ENCODE assay signal across 24 mouse cellular contexts in genomic region chr9:14603475-14603874, GRCm38 (mm10). TPM values are rescaled to one million over a fixed set of nuclear protein-coding genes. Genes with fewer than 3 reads are reported as not detected.
DNase-seq lines count a peak whose midpoint lies in the region; TF ChIP-seq lines count a peak whose summit lies in the region.
"Had no signal": no experiment of that assay in that cellular context is flagged by ENCODE, and none has a peak within 500 bp of the region (broad histone marks: within the 10 kb centered on the region; RNA-seq: fewer than 3 reads in every experiment).

No protein-coding gene starts in this region.

- H3K27me3 ChIP-seq in E14TG2a.4 (ENCODE audit: insufficient read depth, low read length) = no peaks in the 10 kb centered on the region
- H3K27me3 ChIP-seq: hindbrain, embryonic 15.5 days; limb, embryonic 13.5 days; liver, embryonic 12.5 days; midbrain, embryonic 15.5 days; neural tube, embryonic 12.5 days had no signal

- no peak for DNase-seq in layer of hippocampus, adult 2 months (ENCODE audit: low spot score in 2 of 2)
- no peak for DNase-seq in layer of hippocampus, postnatal 10 days (ENCODE audit: low spot score in 2 of 2)
- DNase-seq in A20 (ENCODE audit: low read depth, low spot score) (peak; percentile 20), ZHBTc4 (ENCODE audit: low read depth, low spot score) (peak; percentile 34)
- no peak for DNase-seq in embryo, embryonic 11 days
- DNase-seq: adrenal gland, postnatal 10 days; cerebellum, adult 8-10 months; cerebellum, postnatal 25 days; heart, postnatal 14 days; kidney, adult 9 months; kidney, postnatal 10 days; layer of hippocampus, adult 9-11 months; liver, postnatal 0 days; lung, postnatal 10 days had no signal

- peak; percentile 40 for TF ChIP-seq CTCF in layer of hippocampus, adult 2 months (conservative IDR thresholded peaks at IDR 0.05)
- peak; percentile 42 for TF ChIP-seq CTCF in E14TG2a.4 (conservative IDR thresholded peaks at IDR 0.05; ENCODE audit: low read length)

- no peaks in the 10 kb centered on the region for H3K9me3 ChIP-seq in E14TG2a.4 (ENCODE audit: low read length)
- H3K9me3 ChIP-seq: hindbrain, embryonic 10.5 days; hindbrain, embryonic 15.5 days; liver, embryonic 12.5 days; midbrain, embryonic 15.5 days; neural tube, embryonic 12.5 days had no signal

- no peak overlapping the region for H3K27ac ChIP-seq in layer of hippocampus, adult 2 months
- H3K27ac ChIP-seq: hindbrain, embryonic 10.5 days; hindbrain, embryonic 15.5 days; limb, embryonic 13.5 days; liver, embryonic 12.5 days; macrophage; midbrain, embryonic 15.5 days; neural tube, embryonic 12.5 days had no signal

- H3K4me1 ChIP-seq in E14TG2a.4 (replicated peaks; ENCODE audit: low read depth, low read length) = 0 out of 2 replicates have a peak, but pooled peaks cover 3% of the 10 kb centered on the region
- H3K4me1 ChIP-seq: liver, embryonic 12.5 days had no signal

- no peak overlapping the region for H3K4me3 ChIP-seq in layer of hippocampus, adult 2 months
- H3K4me3 ChIP-seq in E14TG2a.4 (replicated peaks; ENCODE audit: low read length) = no peak overlapping the region
- H3K4me3 ChIP-seq: hindbrain, embryonic 10.5 days; hindbrain, embryonic 15.5 days; limb, embryonic 13.5 days; liver, embryonic 12.5 days; midbrain, embryonic 15.5 days; myocyte; neural tube, embryonic 12.5 days had no signal

- H3K36me3 ChIP-seq in E14TG2a.4 (ENCODE audit: insufficient read depth, low read length) = no peaks in the 10 kb centered on the region
- H3K36me3 ChIP-seq: hindbrain, embryonic 15.5 days; liver, embryonic 12.5 days; midbrain, embryonic 15.5 days had no signal

RNA-seq across cellular contexts. Expression of gene Amotl1, which starts 41.4 kb away (rescaled TPM):
- total RNA-seq in layer of hippocampus, adult 2 months (2021) = 10 to 100 TPM; 11.8 to 15.8 TPM
- 10 to 100 TPM; 16.3 to 20.0 TPM for total RNA-seq in layer of hippocampus, postnatal 10 days (2021)
- total RNA-seq: megakaryocyte-erythroid progenitor cell, adult 5-6 weeks had no signal

Comparison
In these comparisons a context has a peak if more than half of its experiments do, and no peak if none do; other contexts are left out.
1. DNase-seq: peak in A20 (single experiment) and ZHBTc4 (single experiment); none in layer of hippocampus, adult 2 months (0 of 2), layer of hippocampus, postnatal 10 days (0 of 2) and embryo, embryonic 11 days (single experiment).